Mouse (Mus musculus): ENCODE data around the gene Exoc5.

GRCm38 (mm10) chr14:49066274-49066823, at the start of gene Exoc5:
- TF ChIP-seq CTCF (conservative IDR thresholded peaks at IDR 0.05 in 1 of 2, IDR thresholded peaks at IDR 0.05 in 1 of 2; ENCODE audit: low read depth in 2 of 2, low read length in 2 of 2), result no peak
- peak; percentile 82 for TF ChIP-seq NELFE (IDR thresholded peaks at IDR 0.05; ENCODE audit: low read depth, low read length)
- TF ChIP-seq TCF12 (IDR thresholded peaks at IDR 0.05; ENCODE audit: low read depth, low read length), result peak; percentile 76; the same call in 1 of the 2 replicates
- TF ChIP-seq POLR2AphosphoS2 (IDR thresholded peaks at IDR 0.05; ENCODE audit: low read depth, low read length), result no peak
